Mouse (Mus musculus) heart, adult 11 months (tissue): ENCODE data around the gene Bmp8a.
"Not testable (repeated sequence)": the region's sequence is repeated elsewhere in the genome, so short reads cannot be mapped to it uniquely, and the experiment has no call there.

Experiments
- DNase-seq: peaks from one replicate; pipeline ENCODE4 v3.0.0; 2022

Bmp8a gene

GRCm38 (mm10) chr4:123342642-123343470 is at the start of gene Bmp8a:
Gene Bmp8a (minus strand): TSS chr4:123343252.
- DNase-seq: peak; percentile 97

GRCm38 (mm10) chr4:123392187-123392586 is 49.1 kb upstream of the Bmp8a start:
- DNase-seq: peak; percentile 72

DNA sequence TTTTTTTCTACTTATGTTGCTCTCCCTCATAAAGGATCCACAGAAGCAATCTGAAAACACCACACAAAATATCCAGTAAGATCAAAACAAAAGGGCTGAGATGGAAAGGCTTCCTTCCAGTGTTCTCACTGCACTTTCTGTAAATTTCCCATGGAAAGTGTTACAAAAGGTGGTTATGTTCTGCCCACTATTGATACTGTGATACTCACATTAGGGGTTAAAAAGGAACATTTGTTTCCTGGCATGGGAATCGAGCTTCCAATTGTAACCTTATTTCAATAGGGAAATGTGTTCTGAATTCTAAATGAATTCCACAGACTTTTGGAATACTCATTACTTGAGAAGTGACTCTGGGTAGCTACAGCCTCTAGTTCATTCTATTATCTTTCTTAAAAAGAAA is 42.0 kb upstream of the Bmp8a start:
- DNase-seq: no peak

DNA sequence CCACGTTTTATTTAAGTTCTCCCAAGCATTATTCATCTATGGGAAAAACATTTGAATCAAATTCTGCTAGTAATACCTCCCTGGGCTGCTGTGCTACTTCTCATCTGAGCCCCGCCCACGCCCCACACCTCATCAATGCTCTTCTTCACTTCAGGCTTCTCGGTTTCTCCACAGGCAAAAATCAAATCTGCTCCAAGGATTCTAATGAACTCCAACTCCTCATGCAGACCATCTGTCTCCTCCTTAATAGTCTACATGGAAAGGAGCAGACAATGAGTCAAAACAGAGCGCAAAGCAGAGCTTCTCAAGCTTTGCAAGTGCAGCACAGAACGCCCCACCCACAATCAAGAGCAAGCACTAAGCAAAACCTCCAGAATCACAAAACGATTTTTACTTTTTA is 40.1 kb upstream of the Bmp8a start:
- peak; percentile 27 for DNase-seq

- peak; percentile 77 for DNase-seq
These were observed 39.0 kb upstream of the Bmp8a start for GRCm38 (mm10) chr4:123382051-123382450.

- DNase-seq: peak; percentile 82
These were observed 38.5 kb upstream of the Bmp8a start for GRCm38 (mm10) chr4:123381598-123381997.

DNA sequence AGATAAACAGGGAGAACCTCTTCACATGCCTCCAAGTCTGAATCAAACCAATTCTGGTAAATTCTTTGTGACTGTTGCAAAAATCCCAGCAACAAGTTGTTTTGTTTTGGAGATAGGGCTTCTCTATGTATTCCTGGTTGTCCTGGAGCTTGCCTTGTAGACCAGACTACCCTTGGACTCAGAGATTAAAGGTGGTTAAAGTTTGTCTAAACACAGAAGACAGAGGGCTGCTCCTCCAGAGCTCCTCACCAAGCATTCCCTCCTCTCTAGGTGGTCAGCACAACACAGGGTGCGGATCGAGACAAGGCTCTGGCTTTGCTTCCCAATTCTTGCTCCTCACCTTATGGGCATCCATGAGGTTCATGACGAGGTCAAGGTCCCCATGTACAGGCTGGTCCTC is 33.0 kb upstream of the Bmp8a start:
- DNase-seq: peak; percentile 84

GRCm38 (mm10) chr4:123374316-123375008 is 31.4 kb upstream of the Bmp8a start:
- peak; percentile 78 for DNase-seq

DNA sequence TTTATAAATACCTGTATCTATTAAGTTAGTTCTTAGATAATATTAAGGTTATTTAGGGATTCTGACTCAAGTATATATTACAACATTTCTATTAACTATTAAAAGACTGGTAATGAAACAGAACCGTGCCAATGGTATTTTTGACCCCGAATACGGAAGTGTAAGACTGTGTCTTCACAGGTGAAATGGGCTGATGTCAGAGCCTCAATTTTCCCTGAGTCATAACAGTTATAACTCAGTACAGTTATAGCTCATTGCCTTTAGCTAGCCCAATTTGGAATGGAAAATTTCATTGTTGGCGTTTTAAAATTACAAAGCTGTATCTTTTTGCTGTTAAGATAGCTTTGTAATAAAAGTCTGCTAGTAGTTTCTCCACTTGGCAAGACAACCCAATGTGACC is 20.5 kb upstream of the Bmp8a start:
- no peak for DNase-seq

DNA sequence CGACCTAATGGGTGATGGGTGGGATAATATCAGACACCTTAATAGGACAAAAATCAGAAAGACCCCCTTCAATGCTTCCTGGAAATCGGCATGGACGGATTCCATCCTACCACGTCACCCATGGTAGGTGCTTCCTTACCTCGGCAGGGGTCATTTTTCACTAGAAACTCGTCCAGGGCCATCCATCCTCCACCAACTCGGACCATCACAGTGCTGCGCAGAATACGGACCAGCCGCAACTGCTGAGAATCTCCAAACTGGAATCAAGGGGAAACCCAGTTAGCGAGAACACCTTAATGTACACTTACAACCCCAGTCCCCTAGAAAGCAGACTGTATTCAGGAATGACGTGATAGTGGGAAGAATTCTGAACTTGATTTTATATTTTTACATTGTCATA is 17.7 kb upstream of the Bmp8a start:
- DNase-seq: peak; percentile 81

DNA sequence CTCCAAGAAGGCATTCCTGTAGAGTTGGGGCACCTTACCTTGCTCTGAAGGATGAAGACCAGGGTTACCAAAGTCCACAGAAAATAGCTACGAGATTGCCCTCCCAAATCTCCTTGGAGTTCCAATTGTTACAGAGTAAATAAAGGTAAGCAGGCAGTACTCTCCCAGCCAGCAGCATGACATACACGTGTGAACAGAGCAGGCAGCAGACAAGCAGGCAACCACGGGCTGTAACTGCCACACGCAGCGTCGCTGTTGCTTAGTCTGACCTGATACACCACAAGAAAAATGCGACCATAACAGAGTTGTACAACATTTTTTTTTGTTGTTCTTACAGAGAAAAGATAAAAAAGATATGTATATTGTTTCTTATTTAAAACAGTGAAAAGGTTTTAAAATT is 15.6 kb upstream of the Bmp8a start:
- DNase-seq: peak; percentile 62

DNA sequence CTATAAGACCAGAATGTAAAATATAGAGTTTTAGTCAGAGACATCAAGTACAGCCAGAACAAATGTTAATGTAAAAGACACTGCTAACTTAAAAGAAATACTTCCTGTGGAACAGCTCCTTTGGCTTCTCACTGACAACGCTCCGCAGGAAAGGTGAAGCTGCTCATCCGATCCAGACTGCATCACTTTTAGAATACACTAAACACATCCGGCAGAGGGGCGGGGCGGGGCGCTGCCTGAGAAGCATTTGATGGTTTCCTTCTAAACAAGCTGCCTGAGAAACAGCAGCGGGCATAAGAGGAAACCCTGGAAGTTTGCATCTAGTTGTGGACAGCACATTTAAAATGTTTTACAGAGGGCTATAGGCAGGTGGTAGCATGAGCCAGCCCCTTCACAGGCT is 12.9 kb upstream of the Bmp8a start:
- peak; percentile 55 for DNase-seq

GRCm38 (mm10) chr4:123353271-123353877 is 10.3 kb upstream of the Bmp8a start:
- DNase-seq: no peak

DNA sequence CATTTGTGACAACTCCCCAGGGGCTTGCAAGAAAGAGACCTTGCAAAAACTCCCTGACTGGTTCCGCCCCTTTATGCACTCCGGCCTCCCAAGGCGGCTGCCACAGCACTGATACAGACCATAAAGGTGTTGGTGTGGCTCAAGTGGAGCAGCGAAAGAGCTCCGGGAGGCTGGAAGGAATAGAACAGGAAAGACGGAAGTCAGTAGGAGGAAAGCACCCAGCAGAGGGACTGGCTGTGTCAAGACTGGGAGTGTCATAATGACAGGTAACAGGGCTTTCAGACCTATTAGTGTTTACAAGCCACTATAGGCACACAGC is 378 bp upstream of the Bmp8a start:
- DNase-seq: no peak

DNA sequence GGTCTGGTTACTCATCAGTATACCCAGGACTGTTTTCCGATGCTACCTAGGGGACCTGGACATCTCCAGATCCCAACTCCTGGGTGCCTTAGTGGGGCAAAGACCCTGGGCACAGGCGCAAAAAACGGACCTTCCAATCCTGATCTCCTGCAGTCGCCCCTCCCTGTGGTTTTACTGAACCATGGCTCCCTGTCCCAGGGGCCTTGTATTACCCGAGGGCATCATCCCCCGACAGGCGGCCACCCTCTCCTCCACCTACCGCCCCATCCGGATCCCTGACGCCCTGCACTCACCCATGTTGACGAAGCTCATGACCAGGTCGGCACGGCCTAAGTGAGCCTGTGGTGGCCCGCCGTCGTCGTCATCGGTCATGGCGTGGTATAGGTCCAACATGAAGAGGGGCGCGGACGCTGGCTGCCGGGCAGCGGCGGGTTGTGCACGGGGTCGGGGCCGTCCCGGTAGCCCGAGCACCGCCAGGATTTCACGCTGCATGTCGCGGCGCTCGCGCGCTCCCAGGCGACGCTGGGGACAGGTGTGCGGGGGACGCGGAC is 886 bp downstream of the Bmp8a start:
- DNase-seq: peak; percentile 91

DNA sequence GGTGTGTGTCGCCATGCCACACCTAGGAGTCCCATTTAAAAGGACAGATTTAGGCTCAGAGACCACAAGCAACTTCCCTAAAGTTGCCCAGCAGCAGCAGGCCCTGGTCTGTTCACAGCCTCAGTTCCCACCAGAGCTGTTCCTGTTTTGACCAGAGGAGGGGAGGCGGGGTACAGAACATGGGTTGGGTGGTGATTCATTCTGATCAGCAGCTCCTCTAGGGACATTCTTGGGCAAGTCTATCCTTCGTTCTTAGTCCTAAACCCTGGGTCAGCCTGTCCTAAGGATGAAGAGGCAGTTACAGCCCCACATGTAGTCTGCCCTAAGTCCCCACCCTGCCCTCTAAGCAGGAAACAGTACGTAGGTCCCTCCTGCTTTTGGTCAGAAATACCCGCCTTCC is 2.8 kb downstream of the Bmp8a start:
- peak; percentile 89 for DNase-seq

- DNase-seq: no peak
These were observed 5.4 kb downstream of the Bmp8a start for GRCm38 (mm10) chr4:123337693-123338092.

DNA sequence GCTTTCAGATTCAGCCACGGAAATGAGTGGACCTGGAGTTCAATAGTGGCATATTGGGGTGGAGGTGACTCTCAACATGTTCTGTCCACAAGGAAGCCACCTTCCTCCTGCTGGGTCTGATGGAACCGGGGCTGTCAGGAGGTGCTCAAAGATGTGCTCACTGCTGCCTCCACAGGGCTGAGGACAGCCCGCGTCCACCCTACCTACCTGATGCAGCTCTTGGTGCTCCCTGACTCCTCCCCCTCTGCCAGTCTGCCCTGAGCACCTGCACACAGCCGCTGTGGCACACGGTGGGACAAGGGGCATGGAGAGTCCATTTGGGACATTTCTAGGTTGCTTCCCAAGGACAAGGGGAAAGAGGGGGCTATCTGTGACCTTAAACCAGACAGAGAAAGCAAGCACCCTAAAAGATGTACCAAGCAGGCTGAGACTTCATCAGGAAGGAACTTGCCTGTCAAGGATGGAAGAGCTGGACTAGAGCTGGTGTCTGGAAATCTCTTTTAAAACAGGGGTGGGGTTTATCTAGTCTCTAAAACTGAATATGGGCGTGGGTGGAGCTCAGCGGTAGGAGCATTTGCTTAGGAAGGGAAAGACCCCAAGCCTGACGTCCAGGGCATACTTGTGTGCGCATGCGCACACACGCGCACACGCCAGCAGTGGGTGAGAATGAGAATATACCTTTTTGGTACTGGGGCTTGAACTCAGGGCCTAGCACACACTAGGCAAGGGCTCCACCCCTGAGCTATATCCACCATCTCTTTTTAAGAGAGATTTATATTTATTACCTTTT is 7.1 kb downstream of the Bmp8a start:
- no peak for DNase-seq

- not testable (repeated sequence) for DNase-seq
These were observed 7.8 kb downstream of the Bmp8a start for GRCm38 (mm10) chr4:123335244-123335643.

DNA sequence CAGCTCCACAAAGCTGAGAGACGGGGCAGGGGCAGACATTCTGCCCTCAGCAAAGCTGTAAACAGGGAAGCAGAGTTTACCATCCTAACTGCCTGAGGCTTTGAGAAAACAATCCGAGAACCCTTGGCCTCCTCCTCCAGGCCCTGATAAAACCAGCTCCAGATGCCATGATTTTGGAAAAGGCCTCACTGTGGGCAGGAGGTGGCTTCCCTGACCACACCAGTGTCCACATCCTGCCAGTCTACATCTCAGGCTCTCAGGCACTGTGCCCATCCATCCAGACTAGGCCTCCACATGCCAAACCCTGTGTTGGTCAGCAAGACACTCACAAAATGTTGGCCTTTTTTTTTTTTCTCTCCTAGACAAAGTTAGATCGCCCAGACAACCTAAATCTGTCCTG is 8.9 kb downstream of the Bmp8a start:
- no peak for DNase-seq

- DNase-seq: no peak
These were observed 9.9 kb downstream of the Bmp8a start for GRCm38 (mm10) chr4:123333151-123333550.

- DNase-seq: not testable (repeated sequence)
These were observed 11.1 kb downstream of the Bmp8a start for GRCm38 (mm10) chr4:123331961-123332360.

DNA sequence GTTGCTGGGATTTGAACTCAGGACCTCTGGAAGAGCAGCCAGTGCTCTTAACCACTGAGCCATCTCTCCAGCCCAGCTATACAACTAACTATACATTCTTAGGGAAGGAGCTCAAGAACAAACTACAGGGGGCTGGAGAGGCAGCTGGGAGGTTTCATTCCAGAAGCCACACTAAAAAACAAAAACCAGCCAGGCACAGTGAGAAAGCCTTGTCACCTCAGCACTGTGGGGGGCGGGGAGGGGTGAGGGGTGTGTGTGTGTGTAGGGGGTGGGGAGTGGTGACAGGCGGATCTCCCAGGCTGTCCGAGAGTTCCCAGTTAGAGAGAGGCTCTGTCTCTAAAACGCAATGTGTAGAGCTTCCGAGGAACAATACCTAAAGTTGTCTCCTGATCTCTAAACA is 11.7 kb downstream of the Bmp8a start:
- no peak for DNase-seq
